Mouse (Mus musculus): ENCODE results near the gene Sla2.

GRCm38 (mm10) chr2:156874760-156875510 is 12.1 kb downstream of the Sla2 start:
- TF ChIP-seq POLR2A (IDR thresholded peaks at IDR 0.05; ENCODE audit: extremely low read depth, insufficient read depth, low read length) (no peak), CTCF (IDR thresholded peaks at IDR 0.05; ENCODE audit: extremely low read depth, insufficient read depth, low read length) (no peak)

Measured in cortical plate, adult 2 months (tissue).